Mouse (Mus musculus): Measurements from ENCODE around the gene Man1c1.
A peak's percentile ranks its signal among the peaks of the same experiment; 100 is the strongest.

Gene Man1c1

DNA sequence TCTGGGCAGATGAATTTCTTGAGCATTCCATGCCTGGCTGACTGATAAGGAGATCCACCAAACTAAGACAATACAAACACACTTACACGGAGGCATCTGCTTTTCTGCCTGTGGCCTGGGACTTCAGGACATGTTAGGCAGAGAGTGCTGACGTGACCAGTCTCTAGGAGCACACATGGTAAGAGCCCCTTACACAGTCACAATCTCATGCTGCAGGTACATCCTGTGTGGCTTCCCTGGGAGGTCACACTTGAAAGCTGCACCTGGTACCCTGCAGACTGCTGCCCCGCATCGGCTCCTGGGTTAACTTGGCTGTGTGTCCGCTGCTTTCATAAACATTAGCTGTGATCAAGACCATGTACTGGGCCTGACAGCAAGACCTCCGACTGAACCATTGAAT lies 59.7 kb downstream of the Man1c1 start:
- TF ChIP-seq GATA4 (IDR thresholded peaks at IDR 0.05; ENCODE audit: insufficient replicate concordance, low read length): no peak

DNA sequence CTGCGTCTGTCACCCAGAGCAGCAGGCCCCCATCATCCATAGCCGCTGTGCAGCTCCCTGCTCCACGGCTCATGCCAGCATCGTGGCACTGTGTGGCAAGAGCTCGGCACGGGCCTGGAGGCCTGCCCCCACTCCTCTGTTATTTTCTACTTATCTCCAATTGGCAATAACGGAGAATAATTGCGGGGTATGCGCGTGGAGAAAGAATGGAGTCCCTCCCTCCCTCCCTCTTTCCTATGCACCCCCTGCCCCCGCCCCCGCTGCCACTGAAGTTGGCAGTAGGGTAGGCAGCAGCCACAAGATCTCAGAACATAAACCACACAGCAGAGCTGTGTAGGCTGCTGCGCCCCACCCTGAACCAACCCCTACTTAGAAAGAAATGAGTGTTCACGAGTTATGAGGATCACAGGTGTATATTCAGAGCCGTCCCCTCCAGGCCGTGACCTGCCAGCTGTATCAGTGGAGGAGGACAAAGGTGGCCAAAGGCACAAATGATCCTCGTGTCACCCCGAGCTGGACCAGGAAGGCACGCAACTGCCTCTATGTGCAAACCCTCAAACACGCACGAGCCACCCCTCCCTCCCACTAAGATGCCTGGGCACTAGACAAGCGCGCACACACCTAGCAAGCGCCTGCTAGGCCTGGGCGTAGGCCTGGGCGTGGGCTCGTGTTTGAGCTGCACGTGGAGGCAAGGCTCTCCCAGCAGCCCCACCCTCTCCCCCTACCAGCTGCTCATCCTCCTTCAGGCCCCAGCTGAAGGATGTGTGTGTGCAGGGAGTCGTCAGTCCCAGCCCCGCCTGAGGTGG lies 62.2 kb downstream of the Man1c1 start:
- TF ChIP-seq GATA4 (IDR thresholded peaks at IDR 0.05; ENCODE audit: insufficient replicate concordance, low read length): no peak

DNA sequence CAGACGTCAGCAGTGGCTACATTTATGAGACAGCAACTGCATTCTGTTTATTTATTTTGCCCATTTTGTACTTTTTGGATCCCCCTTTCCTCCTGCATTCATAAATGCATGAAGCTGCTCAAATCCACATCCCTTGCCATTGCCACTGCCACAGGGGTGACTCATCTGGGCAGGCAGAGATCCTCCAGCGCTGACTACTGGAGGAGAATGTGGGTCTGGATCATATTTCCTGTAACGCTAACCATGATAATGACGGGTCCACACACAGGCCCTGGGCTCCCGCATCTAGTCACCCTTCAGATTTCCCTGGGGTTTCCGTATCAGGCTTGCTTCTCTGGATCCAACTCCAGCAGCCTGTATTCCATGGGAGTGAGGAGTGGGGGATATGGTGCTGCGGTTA lies 64.8 kb downstream of the Man1c1 start:
- TF ChIP-seq GATA4 (IDR thresholded peaks at IDR 0.05; ENCODE audit: insufficient replicate concordance, low read length): no peak

DNA sequence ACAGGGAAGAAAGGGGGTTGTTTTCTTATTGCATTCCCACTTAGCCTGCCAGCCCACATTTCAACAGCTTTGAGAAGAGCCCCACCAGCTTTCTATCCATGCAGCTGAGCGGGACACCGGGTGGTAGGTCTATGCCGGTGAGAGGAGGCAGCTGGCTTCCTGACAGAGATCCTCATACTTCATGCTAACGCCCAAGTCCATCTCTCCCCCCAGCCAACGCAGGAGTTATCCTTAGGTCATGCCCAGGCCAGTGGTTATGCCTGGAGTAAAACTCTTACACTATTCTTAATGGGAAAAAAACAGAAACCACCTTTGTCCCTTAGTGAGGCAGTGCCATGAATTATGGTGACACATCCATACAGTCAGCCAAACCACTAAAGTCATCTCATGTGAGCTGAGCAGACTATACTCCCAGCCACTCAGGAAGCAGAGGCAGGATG lies 66.0 kb downstream of the Man1c1 start:
- no peak for TF ChIP-seq GATA4 (IDR thresholded peaks at IDR 0.05; ENCODE audit: insufficient replicate concordance, low read length)

DNA sequence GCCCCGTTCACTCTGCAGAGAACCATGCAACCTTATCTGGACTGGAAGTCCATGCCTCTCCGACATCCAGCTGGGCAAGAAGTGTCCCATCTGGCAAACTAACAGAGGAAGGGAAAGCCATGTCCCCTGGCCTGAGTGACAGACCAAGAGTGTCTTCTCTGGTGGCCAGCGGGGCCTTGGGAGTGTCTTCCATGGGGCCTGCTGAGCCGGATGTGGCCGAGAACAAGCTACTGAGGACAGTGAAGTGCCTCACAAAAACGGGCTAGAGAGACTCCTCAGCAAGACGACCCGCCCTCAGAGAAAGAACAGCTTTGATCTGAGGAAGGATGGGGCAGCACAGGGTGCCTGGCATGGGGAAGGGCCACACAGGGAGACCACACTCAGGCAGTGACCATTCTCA lies 67.7 kb downstream of the Man1c1 start:
- no peak for TF ChIP-seq GATA4 (IDR thresholded peaks at IDR 0.05; ENCODE audit: insufficient replicate concordance, low read length)

DNA sequence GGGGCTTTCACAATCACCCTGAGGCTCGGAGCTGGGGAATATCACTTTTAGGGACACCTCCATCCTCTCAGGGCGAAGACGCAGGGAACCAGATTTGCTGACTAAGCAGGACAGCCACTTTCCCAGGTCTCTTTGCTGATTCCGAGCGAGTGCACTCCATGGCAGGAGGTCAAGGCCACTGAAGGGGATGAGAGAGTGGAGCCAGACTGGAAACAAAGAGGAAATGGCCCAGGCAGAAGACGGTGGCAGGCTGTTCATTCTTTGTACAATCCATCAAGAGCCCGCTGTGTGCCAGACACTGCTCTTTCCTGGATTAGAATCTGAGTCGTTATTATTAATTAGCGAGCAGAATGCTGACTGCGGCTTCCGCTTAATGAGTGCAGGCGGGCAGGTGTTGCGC lies 70.1 kb downstream of the Man1c1 start:
- no peak for TF ChIP-seq GATA4 (IDR thresholded peaks at IDR 0.05; ENCODE audit: insufficient replicate concordance, low read length)

DNA sequence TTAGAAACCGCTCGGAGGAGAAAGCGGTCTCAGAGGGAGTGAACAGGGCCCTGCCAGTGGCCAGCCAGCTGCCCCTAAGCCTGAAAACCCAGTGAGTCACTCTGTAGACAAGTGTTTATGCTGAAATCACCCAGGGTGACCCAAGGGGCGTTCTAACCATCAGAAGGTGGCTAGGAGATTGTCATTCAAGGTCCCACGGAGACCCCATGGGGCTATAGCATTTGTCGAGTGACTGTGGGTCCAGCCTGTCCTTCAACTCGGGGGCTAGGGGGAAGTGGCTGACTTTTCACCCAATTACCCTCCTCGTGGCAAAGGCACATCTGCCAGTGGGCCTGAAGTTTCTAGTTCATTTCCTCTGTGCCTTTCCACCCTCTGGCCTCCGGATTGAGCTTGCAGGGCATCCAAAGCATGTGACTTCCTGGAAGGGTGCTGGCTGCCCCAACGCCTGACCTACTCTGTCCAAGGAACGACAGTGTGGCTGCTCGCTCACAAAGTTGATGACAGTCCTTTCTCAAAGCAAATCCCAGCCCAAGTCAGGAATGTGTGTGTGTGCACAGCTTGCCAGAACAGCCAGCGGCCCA lies 71.9 kb downstream of the Man1c1 start:
- TF ChIP-seq GATA4 (IDR thresholded peaks at IDR 0.05; ENCODE audit: insufficient replicate concordance, low read length): peak; percentile 21; the same call in 1 of the 2 replicates

DNA sequence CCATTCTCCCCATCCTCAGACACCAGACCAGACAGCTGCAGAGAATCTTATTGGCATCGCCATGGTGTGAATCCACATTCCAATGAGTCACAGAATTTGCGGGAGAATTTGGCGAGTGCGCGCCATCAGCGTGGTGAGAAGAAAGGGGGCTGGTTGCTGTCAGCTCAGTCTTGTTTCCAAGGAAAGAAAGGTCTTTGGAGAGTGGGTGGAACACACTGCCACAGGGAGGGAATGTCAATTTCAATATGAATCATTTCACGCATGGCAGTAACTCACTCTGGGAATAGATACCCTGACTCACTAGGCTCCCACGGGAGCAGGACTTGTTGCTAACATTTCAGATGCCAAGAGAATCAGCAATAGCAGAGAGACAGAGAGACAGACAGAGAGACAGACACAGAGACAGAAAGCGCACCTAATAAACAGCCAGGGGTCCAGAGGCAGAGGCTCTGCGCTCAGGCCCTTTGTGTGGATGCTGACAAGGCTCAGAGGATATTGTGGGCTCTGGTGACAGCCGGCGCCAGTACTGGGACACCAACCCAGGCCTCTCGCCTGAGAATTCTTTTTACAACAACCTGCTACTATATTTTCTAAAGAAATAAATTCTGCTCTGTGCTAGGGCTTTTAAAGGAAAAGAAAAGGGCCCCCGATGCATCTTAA lies 72.5 kb downstream of the Man1c1 start:
- no peak for TF ChIP-seq GATA4 (IDR thresholded peaks at IDR 0.05; ENCODE audit: insufficient replicate concordance, low read length)

DNA sequence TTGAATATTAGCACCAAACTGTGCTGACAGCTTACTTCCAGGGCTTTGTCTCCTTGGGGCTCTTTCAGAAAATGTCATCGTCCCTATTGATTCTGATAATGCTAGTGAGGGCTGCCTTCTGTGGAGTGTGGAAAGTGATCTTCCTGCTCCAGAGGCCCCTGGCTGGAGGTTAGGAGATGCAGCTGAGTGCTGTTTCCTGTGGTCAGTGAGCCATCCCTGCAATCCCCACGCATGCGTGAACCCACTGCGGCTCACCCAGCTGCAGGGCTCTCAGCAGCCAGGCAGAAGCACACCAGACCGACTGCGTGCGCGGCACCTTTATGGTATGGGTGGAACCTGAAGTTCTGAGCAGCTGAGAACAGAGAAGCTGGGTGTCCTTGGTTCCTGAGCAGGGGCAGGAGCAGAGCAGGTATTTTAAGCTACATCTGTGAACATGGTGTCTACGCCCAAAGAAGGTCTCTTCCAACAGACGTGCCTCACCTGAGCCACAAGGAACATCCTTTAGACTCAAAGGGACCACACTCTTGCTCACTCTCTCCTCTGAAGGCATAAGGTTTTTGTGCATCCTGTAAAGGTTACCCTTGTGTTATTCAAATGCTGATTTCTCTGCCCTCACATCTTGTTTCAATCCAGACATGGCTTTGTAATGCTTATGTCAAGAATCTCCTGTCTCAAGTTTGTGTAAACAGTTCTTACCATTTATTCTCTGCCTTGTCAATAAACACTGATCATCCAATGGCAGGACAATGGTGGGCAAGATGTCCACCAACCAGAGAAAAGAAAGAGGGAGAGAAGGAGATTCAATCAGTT lies 75.3 kb downstream of the Man1c1 start:
- TF ChIP-seq GATA4 (IDR thresholded peaks at IDR 0.05; ENCODE audit: insufficient replicate concordance, low read length): no peak

DNA sequence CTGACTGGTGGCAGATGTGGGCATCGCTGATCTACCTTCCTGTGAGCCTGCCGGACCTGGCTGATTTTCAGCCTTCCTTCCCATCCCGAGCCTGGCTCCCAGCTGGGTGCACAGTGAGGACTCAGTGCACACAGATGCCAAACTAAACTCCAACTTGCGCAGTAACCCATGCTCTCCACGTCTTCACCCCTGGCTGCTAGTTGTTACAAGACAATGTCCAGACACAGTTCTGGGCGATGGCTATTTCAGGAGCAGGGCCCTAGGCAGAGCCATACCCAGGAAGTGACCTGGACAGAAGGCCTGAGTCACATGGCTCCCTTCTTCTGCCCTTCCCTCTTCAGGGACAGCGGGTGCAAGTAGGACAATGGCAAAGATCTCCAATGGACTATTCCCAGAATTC lies 76.0 kb downstream of the Man1c1 start:
- TF ChIP-seq GATA4 (IDR thresholded peaks at IDR 0.05; ENCODE audit: insufficient replicate concordance, low read length): no peak

DNA sequence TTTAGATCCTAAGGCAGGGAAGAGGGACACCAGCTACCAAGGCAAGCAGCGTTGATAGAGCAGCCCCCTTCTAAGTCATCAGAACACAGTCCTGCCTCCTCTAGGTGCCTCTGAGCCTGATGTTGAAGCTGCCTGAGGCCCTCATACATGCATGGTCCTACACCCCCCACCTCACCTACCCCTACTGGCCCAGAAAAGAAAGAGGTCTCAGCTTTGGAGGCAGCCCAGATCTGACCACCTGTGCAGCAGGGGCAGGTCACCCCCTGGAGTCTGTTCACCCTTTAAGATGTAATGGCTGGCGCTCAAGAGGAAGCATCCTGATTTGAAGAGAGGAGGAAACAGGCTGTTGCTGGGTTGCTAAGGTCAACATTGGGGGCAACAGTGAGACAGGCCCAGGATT lies 77.2 kb downstream of the Man1c1 start:
- no peak for TF ChIP-seq GATA4 (IDR thresholded peaks at IDR 0.05; ENCODE audit: insufficient replicate concordance, low read length)

DNA sequence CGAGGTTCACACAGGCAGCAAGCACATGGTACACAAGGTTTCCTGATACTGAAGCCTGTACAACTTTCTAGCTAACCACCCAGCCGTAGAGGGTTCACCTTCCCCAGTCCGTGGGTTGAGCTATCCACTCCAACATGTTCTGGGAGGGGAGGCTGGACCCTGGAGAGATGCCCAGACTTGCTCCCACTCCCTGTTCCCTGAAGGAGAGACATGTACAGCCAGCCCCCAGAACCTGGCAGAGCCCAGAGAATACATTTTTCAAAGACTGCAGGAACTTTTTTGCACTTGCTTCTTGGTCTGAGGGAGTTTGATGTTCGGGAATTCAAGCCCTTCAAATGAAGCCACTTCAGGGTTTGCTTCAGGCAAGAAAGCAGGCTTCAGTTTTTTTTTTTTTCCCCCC lies 77.7 kb downstream of the Man1c1 start:
- no peak for TF ChIP-seq GATA4 (IDR thresholded peaks at IDR 0.05; ENCODE audit: insufficient replicate concordance, low read length)

DNA sequence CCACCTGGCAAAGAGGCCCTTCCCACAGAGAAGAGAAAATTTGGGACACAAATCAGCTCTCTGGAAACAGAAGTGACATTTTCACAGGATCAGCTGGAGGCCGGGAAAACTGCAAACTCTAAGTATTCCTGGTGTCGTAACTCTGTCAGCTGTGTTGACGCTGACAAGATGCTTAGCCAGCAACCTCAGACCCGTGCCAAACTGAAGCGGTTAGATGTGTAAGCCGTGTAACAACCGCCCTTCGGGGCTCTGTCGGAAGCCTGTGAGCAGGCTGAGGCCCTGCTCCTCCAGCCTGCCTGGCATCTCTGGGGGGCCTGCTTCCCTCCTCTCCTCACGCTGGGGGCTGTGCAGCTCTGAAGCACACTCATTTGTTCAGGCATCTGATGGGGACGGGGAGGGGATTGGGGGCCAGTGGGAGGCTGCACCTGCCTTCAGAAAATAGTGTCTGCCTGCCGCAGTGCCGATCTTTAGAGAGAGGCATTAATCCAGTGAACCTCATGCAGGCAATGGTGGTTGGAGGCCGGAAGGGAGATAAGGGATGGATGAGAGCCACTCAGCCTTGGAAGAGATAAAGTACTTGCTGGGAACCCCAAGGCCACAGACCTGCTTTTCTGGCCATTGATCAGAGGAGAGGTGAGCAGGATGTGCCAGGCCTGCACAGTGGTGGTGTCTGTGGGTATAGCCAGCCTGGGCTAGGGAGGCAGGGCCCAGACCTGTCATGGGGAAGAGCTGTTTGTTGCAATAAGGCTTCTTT lies 79.8 kb downstream of the Man1c1 start:
- peak; percentile 34; the same call in 1 of the 2 replicates for TF ChIP-seq GATA4 (IDR thresholded peaks at IDR 0.05; ENCODE audit: insufficient replicate concordance, low read length)

DNA sequence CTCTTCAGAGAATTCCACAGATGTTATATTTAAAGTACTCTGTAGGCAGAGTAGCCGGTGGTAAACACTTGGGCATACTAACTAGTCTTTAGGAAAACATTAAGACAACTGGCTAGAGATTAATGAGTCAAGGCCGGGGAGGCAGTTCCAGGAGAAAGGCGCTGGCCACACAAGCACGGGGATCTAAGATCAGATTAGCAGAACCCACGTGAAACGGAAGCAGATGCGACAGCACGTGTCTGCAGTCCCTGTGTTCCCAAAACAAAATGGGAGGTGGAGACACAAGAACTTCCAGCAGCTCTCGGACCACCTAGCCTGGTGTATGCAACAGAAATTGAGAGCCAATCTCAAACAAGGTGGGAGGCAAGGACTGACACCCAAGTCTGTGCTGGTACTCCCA lies 82.4 kb downstream of the Man1c1 start:
- TF ChIP-seq GATA4 (IDR thresholded peaks at IDR 0.05; ENCODE audit: insufficient replicate concordance, low read length): no peak

DNA sequence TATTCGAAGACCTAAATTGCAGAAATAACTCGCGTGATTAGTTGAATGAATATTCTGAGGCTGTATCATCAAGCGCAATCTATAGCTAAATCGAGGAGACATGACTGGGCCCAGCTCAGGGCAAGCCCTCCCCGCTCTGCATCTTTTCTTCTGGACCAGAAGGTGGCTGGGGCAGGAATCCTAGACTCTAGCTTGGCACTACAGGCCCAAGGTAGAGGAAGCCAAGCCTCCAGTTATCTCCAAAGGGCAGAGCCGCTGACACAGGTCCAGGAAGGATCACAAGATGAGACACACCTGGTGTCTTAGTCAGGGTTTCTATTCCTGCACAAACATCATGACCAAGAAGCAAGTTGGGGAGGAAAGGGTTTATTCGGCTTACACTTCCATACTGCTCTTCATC lies 83.8 kb downstream of the Man1c1 start:
- TF ChIP-seq GATA4 (IDR thresholded peaks at IDR 0.05; ENCODE audit: insufficient replicate concordance, low read length): no peak

Data from liver, adult (tissue).